Mouse (Mus musculus) cerebellum, adult 18-20 months (tissue): ENCODE measurements at regions not wholly inside any gene's neighbourhood (a gene's known extent, or its start where the extent isn't known, plus 50 kb on each side); places are given as distances from the start of the nearest gene placed in this dataset.
A peak's percentile ranks its signal among the peaks of the same experiment; 100 is the strongest.

Experiments used
- DNase-seq, 2 experiments: peaks; one replicate each; pipeline ENCODE4 v3.0.0; 2021

GRCm38 (mm10) chr13:102594201-102594600, 99.2 kb upstream of the Cd180 start:
- DNase-seq, result no peak

DNA sequence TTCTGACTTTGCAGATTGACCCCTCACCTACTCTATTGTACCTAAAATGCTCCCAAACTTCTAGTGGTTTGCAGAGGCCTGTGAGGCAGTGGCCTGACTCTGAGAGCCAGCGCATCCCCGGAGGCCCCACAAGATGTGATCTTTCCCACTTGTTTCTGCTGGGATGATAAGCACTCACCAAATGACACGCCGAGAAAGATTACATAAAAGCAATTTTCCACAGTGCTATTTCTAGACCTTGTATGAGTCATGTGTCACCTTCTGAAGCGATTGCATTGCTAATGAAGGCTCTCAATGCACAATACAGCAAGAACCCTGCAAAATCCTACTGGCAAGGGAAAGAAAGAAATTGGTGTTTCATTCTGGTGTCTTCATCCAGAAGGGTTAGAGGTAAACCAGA, 97.8 kb upstream of the Cd180 start:
- DNase-seq, result no peak

DNA sequence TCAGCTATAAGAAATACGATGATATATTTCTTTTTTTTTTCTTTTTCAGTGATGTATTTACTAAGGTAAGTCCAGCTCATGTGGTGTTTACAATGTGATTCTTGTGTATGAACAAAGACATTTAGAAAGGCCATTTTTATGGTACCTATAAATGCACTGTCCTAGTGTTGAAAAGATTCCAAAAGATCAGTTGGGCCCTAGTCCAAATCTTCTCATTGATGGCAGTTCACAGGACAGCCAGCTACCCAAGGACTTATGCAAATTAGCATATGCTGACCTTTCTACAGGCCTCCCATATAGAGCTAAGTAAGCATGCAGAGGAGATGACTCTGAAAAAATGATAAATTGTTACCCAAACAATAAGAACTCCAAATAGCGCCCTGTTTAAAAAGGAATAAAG, 97.3 kb upstream of the Cd180 start:
- DNase-seq, result no peak

GRCm38 (mm10) chr13:102598181-102598580, 95.2 kb upstream of the Cd180 start:
- DNase-seq, result no peak

DNA sequence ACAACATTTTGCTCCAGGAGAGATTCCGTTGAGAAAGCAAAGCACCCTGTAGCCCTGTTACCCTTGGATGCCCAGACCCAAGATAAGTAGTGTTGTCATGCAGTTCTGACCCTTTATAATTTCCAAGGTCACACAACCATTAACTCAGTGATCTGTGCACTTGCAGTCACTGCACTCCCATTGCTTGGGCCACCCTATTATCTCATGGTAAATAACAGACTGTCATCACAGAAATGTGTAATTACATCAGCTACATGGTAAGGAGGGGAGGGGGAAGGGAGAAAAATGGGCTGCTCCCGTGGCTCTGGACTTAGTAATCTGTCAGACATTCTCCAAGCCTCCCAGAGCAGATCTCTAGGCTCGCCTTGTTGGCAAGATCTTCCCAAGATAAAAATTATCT, 93.8 kb upstream of the Cd180 start:
- no peak for DNase-seq

DNA sequence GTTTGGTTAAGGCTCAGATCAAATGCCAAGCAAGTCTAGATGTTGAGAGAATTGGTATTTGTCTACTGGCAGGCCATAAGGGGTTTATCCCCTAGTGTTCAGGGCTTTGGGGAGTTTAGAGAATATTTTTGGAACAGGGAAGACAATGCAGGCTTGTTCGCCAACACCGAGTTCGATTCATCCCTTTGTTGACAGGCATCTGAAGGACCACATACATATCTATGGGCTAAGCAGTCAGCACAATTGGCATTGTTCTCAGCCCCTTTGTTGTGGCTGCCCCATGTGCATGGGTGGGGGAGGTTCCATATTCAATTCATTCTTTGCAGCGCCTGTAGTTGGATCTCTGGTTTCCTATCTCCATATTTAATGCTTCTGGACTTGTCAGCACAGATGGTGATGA, 93.3 kb upstream of the Cd180 start:
- peak in 1 of 2 experiments; percentile 12 for DNase-seq

DNA sequence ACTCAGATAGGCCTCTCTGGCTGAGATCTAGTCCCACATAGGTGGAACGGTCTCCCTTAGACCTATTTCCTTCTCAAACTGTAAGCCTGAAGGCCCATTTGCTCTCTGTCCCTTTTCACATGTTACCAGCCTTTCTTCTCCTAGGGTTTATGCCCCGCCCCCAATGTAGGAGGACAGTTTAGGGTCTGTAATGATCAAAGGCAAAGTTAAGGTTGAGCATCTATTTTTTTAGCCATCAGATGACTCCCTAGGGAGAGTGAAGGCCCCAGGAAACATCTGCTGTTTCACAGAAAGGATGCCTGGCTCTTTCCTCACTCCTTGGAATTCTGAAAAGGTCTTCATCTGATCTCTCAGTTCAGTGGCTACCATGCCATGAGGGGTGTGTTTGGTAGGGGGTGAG, 68.9 kb upstream of the Cd180 start:
- no peak for DNase-seq

GRCm38 (mm10) chr13:102625171-102625835, 68.1 kb upstream of the Cd180 start:
- DNase-seq, result peak; percentile 9 to 19

DNA sequence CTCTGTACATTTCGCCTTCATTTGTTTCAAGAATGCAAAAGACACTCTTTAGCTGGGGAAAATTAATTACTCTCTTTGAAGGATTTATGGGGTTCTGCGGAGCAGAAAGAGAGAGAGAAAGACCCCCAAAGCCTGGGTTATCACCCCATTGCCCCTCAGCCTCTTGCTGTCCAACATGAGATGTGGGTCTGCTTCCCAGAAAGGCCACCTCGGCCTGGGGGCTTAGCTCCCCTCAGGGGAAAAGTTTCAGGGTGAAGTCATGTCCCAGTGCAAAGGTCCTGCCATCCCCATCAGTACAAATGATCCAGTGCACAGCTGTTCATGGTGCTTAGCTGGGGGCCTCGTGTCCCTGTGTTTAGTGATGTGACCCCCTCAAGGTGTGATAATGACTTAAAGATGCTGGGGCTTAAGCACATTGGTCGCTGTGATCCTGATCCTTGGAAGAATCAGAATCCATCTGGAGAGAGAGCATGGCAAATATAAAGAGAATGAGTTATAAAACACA, 67.5 kb upstream of the Cd180 start:
- DNase-seq, result no peak

DNA sequence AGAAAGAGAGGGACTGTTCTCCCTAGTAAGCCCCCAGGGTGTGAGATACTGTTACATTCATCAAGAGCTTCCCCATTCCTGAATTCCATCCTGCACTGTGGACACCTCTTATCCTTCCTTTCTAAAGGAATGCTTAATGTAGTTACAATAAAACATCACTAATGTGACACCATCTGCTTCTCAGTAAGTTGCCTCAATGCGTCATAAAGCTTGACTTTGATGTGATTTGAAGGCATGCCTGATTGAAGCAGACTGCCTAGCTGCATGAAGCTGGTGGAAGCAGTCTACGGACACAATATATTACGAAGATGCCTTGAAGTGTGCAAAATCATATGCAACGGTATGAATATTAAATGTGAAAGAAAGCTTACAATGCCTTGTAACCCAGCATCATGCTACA, 65.6 kb upstream of the Cd180 start:
- no peak for DNase-seq

DNA sequence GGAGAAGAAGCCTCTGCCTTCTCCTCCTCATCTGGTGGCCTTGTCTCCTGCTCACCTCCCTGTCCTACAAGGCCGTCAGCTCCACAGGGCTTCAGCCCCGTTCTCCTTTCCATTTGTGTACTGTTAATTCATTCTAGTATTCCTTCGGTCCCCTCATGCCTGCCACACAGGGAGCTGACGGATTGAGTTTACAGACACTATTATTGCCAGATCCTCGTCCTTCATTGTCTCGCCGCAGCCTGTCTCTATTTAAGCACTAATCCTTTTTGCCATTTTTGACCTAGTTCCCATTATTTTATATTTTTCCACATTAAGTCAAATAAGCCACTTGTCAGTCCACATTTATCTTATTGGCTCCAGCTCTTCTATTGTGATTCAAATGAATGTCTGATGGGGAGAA, 64.2 kb upstream of the Cd180 start:
- DNase-seq, result no peak

- no peak for DNase-seq
Observed at GRCm38 (mm10) chr13:102634236-102634957, 59.0 kb upstream of the Cd180 start.

- DNase-seq, result no peak
Observed at GRCm38 (mm10) chr13:102636032-102636431, 57.3 kb upstream of the Cd180 start.

DNA sequence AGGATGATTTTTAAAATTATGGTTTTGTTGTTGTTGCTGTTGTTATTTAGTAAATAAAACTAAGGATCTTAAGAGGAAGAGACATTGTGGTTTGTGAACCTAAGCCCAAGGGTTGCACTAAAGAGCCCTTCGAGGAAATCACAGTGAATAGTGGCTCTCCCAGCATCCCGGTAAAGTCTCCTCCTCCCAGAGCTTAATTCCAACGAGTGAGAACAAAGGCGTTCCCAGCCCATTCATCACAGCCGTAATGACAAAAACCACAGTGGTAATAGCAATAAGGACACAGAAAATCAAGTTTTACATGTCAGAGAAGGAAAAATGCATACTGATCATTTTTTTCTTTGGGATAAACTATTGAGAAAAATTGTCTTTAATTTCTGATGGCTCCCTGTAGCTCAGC, 56.3 kb upstream of the Cd180 start:
- no peak for DNase-seq

DNA sequence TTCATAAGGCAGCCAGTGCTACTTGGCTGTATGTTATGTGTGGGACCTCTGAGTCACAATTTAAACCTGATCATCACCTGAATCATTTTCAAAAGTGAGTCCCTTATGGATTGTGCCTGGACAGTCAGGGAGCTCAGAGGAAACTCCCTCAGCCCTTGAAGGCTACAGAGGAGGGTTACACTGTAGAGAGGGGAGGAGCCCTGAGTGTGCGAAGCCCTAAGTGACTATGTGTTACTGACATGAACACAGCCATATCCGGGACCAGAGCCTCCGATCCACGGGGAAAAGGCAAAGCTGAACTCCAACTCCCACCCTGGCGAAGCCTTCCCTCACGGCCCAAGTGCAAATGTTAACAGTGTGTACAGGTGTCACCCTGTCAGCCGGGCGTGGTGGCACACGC, 53.7 kb upstream of the Cd180 start:
- DNase-seq, result no peak

- DNase-seq, result no peak
Observed at GRCm38 (mm10) chr13:102640171-102640570, 53.2 kb upstream of the Cd180 start.
